Mouse (Mus musculus) right cerebral cortex, postnatal 14 days (tissue): ENCODE measurements around the gene Il17rd.
A peak's percentile ranks its signal among the peaks of the same experiment; 100 is the strongest.

Source experiments
- DNase-seq: peaks from one replicate; pipeline ENCODE4 v3.0.0; 2022

Il17rd gene

GRCm38 (mm10) chr14:27096779-27097178 is 58.0 kb downstream of the Il17rd start:
- DNase-seq = peak; percentile 15

- no peak for DNase-seq
Measured at GRCm38 (mm10) chr14:27101735-27102134, 63.0 kb downstream of the Il17rd start.

GRCm38 (mm10) chr14:27102720-27103119 is 64.0 kb downstream of the Il17rd start:
- DNase-seq = peak; percentile 48

GRCm38 (mm10) chr14:27105731-27106457 is 67.2 kb downstream of the Il17rd start:
- DNase-seq = peak; percentile 28

- no peak for DNase-seq
Measured at GRCm38 (mm10) chr14:27108748-27109504, 70.2 kb downstream of the Il17rd start.

- DNase-seq = no peak
Measured at GRCm38 (mm10) chr14:27114362-27115274, 75.9 kb downstream of the Il17rd start, which contains the start of gene Arhgef3. Gene Arhgef3 (plus strand): TSS chr14:27114899.

- no peak for DNase-seq
Measured at GRCm38 (mm10) chr14:27115275-27115660, 76.5 kb downstream of the Il17rd start.

GRCm38 (mm10) chr14:27115991-27116390 is 77.2 kb downstream of the Il17rd start:
- no peak for DNase-seq

GRCm38 (mm10) chr14:27116577-27117165 is 77.9 kb downstream of the Il17rd start:
- no peak for DNase-seq

GRCm38 (mm10) chr14:27118546-27118945 is 79.8 kb downstream of the Il17rd start:
- DNase-seq = no peak

- DNase-seq = no peak
Measured at GRCm38 (mm10) chr14:27122646-27123045, 83.9 kb downstream of the Il17rd start.

- DNase-seq = no peak
Measured at GRCm38 (mm10) chr14:27123543-27123942, 84.8 kb downstream of the Il17rd start.

GRCm38 (mm10) chr14:27130031-27130430 is 91.3 kb downstream of the Il17rd start:
- no peak for DNase-seq

- DNase-seq = no peak
Measured at GRCm38 (mm10) chr14:27130676-27131075, 91.9 kb downstream of the Il17rd start.

GRCm38 (mm10) chr14:27131521-27131920 is 92.8 kb downstream of the Il17rd start:
- no peak for DNase-seq

GRCm38 (mm10) chr14:27138891-27139290 is 100.2 kb downstream of the Il17rd start:
- DNase-seq = peak; percentile 13

- no peak for DNase-seq
Measured at GRCm38 (mm10) chr14:27139968-27140367, 101.2 kb downstream of the Il17rd start.

- DNase-seq = no peak
Measured at GRCm38 (mm10) chr14:27141486-27141885, 102.7 kb downstream of the Il17rd start.

- DNase-seq = no peak
Measured at GRCm38 (mm10) chr14:27142680-27143079, 103.9 kb downstream of the Il17rd start.

- no peak for DNase-seq
Measured at GRCm38 (mm10) chr14:27145171-27146045, 106.7 kb downstream of the Il17rd start.

GRCm38 (mm10) chr14:27147726-27148125 is 109.0 kb downstream of the Il17rd start:
- DNase-seq = no peak

GRCm38 (mm10) chr14:27149401-27149800 is 110.7 kb downstream of the Il17rd start:
- no peak for DNase-seq
